Mouse (Mus musculus) left cerebral cortex, postnatal 4 days (tissue): ENCODE data around the gene Neu1. TPM values are rescaled to one million over a fixed set of nuclear protein-coding genes. Genes with fewer than 3 reads are reported as not detected.
"Not testable (repeated sequence)": the region's sequence is repeated elsewhere in the genome, so short reads cannot be mapped to it uniquely, and the experiment has no call there.

Source experiments
- DNase-seq: peaks from one replicate; pipeline ENCODE4 v3.0.0-alpha.2; 2022
- intact Hi-C: fragments of 180-260 bp; cut with DNase I; formaldehyde crosslinking; loops from one replicate; pipeline ENCODE4 v1.15.1; 2025
- total RNA-seq, 2 experiments: library from RNA; stranded (reverse); gene quantifications; 2 replicates each; pipeline ENCODE4 v1.2.3; 2021

Gene Neu1
- total RNA-seq, 2 experiments from 2014 or later = 18.8 to 19.1 TPM

DNA sequence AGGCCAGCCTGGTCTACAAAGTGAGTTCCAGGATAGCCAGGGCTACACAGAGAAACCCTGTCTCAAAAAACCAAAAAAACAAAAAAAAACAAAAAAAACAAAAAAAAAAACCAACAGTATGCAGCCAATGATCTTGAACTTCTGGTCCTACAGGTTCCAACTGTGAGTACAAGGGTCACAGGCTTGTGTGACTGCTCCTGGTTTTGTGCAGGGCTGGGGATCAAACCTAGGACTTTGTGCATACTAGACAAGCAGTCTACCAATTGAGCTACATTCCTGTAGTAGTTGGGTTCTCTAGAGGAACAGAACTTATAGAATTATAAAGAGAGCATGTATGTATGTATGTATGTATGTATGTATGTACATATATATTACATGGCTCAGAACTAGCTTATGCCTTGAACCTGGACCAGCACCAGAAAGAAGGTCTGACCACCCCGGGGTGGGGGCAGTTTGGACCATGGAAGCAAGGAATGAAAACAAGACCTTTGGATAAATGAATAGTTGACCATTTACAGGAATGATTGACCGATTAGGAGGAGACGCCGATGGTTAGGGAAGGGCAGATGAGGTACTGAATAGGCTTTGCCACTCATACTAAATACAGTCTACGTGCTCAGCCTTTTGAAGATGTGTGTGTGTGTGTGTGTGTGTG lies 15.6 kb downstream of the Neu1 start:
- DNase-seq = no peak
- intact Hi-C loops = no loop called here

DNA sequence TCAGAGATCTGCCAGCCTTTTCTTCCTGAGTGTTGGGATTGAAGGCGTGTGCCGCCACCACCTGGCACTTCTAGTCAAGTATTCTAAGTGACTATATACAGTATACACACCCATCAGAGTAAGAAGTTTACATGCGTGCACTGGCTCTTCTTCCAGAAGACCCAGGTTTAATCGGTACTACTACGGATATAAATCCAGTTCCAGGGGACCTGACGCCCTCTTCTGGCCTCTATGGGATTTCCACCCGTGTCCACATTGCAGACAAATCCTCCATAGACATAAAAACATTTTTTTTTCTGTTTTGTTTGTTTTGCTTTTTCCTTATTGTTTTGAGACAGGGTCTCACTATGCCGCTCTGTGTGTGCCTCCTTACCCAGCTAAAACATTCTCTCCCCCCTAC lies 16.6 kb downstream of the Neu1 start:
- intact Hi-C loops = no loop called here
- DNase-seq = no peak

DNA sequence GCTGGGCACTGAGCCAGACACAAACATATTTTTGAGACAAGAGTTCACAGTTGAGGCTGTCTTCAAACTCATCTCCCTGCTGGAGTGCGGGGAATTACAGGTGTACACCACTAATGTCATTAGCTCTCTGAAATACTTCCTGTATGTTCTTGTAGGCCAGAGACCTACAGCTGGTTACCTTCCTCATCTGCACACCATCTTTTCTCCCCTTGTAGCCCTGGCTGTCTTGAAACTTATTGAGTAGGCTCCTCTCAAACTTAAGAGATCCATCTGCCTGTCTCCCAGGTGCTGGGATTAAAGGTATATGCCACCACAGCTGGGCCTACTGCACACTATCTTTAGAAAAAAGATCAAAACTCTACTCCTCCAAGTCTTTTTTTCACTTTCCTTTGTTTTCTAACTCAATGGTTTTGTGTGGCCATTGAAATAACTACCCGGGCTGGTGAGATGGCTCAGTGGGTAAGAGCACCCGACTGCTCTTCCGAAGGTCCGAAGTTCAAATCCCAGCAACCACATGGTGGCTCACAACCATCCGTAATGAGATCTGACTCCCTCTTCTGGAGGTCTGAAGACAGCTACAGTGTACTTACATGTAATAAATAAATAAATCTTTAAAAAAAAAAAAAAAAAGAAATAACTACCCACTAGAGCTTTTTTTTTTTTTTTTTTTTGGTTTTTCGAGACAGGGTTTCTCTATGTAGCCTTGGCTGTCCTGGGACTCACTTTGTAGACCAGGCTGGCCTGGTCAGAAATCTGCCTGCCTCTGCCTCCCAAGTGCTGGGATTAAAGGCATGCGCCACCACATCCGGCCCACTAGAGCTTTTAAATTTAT lies 17.9 kb downstream of the Neu1 start:
- DNase-seq, intact Hi-C loops: not testable (repeated sequence)

DNA sequence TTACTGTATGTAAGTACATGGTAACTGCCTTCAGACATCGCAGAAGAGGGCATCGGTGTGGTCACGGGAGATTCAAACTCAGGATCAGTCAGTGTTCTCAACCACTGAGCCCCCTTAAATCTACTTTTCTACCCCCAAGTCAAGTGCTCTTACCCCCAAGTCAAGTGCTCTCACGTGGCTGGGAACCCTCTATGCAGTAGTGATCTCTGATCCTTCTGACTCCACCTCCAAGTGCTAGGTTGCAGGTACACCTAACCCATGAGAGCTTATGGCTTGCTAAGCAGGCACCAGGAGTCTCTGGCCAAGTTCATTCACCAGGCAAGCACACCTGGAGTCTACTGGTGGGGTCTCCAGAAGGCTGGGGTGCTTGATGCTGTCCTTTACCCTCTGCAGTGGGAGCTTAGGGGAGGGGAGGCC lies 18.5 kb downstream of the Neu1 start:
- intact Hi-C loops = no loop called here
- no peak for DNase-seq

DNA sequence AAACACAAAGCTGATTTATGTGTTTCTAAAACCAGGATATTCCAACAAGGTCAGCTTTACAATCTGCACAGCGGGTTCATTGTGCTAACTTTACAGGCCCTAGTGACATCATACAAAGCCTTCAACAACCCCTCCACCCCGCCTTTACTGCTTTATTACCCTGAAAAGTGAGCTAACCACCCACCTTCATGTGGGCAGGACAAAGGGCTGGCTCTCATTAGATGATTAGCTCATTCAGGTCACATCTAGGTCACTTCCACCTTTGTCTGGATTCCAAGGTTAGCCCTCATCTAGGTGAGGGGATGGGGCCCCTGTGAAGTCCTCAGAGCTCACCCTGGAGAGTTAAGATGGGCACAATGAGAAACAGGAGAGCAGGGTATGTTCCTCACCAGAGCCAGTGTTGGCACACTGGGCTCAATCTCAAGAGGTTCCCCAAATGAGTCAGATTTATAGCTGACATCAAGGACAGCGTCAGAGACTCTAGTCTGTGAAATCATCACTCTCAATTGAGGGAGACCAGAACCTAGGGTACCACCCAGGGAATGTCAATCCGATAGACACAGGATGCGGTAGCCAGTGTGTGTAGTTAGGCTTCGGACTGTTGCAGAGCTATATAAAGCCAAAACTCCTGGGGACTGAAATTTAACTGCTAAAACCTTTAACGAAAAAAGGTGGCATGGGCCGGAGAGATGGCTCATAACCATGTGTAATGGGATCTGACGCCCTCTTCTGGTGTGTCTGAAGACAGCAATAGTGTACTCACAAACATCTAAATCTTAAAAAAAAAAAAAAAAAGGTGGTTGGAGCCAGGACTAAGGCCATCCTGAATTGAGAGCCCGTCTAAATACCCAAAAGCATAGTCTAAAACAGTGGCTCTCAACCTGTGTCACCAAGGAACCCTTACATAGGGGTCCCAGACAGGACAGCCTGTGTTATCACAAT lies 19.7 kb downstream of the Neu1 start:
- intact Hi-C loops = no loop called here
- no peak for DNase-seq

DNA sequence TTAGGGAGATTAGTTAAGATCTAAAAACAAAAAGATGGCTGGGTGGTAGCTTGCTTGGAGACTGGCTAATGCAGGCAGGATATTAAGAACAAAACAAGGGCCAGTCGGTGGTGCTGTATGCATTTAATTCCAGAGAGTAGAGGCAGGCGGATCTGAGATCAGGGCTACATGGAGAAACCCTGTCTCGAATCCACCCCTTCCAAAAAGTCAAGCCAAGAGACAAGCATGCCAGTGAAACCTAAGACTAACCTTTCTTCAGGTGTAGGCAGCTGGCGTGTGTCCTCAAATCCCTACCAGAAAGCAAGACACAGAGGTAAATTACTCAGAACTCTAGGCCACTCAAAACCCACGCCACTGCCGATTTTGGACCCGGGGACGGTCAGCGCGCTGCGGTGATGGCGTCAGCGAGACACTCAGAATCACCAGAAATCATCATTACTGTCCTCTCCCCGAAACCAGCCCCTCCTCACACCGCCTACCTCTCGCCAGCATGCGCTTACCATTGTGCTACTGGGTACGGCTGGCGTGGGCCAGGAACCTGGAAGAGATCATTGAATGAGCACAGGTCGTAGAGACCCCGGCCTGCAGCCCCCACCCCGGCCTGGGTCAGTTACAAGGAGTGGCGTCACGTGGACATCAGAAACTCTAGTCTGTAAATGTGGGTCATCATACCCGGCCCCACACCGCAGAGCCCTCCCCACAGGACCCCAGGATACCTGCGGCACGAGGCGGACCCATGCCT lies 20.8 kb downstream of the Neu1 start:
- intact Hi-C loops = no loop called here
- DNase-seq = no peak

DNA sequence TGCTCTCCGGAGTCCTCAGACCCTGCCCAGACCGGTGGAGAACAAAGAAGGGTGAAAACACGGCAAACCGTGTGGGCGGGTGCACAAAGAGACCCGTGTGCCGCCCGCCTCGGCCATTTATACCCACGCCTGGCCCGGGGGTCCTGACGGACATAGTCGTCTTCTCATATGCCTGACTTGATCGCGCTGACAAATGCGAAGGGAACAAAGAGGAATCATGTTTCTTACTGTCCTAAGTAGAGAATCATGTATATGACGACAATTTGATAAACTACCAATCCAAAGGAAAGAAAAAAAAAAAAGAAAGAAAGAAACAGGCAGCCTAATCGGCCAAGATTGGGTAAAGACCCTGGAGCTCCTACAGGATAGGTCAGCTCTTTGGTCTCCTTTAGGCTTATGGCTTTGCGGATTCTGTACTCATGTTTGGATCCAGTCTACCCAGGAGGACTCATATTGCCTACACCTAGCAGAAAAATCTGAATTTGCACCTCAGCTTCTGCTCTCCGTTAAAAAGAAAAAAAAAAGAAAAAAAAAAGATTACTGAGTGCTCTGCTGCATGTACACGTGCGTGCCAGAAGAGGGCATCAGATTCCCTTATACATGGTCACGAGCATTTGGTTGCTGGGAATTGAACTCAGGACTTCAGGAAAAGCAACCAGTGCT lies 21.5 kb downstream of the Neu1 start:
- peak; percentile 86 for DNase-seq
- intact Hi-C loops = no loop called here

DNA sequence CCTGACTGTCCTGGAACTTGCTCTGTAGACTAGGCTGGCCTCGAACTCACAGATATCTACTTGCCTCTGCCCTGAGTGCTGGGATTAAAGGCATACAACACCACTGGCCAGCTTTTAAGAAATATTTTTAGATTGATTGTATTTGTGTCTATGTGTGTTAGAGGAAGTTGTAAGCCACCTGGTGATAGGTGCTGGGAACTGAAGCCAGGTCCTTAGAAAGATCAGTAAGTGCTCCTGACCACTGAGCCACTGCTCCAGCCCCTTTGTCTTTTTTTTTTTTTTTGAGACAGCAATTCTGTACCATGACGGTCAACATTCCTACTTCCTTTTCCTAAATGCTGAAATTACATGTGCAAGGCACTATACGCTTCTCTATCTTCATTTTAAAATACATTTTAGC lies 22.2 kb downstream of the Neu1 start:
- DNase-seq = no peak
- intact Hi-C loops = no loop called here

DNA sequence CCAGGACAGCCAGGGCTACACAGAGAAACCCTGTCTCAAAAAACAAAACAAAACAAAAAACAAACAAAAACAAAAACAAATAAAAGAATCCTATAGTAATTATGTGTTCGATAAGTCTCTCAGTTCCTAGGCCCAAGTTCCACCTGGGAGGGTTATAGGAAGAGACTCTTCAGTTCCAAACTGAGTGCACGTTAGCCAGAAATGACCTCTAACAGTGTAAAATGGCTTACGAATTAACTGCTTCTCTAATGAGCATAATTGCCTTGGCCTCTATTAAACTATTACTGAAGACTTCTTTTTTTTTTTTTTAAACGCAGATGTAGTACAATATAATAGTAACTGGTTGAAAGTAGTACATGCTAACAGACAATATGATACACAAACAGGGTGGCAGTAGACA lies 22.9 kb downstream of the Neu1 start:
- intact Hi-C loops = no loop called here
- no peak for DNase-seq

DNA sequence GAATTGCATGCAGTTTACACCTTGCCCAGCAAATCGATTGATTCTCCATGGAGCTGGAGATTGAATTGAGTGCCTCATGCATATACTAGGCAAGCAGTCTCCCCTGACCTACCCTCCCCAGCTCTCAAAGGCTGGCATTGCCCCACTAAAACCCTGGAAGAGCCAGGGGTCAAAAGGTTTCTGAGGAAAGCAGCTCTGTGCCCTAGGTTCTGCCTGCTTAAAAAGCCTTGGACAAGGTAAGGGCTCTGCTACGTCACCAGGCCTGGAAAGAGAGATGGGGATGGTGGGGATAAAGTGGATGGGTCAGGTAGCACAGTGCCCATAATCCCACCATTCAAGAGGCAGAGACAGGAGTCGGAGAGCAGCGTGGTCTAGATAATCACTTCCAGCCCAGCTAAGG lies 23.8 kb downstream of the Neu1 start:
- intact Hi-C loops = no loop called here
- DNase-seq = no peak

DNA sequence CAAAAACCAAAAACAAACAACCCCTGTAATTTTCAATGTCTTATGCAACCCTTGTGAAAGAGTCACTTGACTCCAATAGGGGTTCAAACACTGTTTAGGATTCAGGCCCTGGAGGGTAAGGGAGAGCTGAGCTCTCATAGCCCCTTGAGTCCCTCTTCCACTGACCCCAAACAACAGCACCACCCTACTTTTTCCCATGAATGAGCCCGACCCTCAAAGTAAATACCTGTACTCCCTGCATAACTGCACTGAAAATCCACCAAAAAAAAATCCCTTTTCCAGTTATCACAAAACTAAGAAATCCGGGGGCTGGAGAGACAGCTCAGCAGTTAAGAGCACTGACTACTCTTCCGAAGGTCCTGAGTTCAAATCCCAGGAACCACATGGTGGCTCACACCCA lies 24.8 kb downstream of the Neu1 start:
- no peak for DNase-seq
- intact Hi-C loops = no loop called here

DNA sequence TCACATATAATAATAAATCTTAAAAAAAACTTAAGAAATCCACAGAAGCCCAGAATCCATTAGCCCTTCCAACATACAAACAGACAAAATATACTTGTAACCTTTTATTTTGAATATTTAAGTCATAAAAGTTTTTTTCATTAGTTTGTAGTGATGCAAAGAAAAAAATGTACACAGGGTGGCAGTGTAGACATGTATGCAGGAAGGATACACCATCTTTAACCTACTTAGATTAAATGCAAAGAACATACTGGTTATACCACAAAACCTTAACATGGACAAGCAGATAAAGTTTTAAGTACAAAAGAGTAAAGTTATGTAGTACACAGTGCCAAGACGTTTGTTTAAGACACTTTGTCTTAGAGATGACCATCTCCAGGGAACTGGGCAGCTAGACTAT lies 25.3 kb downstream of the Neu1 start:
- intact Hi-C loops = no loop called here
- DNase-seq = no peak

DNA sequence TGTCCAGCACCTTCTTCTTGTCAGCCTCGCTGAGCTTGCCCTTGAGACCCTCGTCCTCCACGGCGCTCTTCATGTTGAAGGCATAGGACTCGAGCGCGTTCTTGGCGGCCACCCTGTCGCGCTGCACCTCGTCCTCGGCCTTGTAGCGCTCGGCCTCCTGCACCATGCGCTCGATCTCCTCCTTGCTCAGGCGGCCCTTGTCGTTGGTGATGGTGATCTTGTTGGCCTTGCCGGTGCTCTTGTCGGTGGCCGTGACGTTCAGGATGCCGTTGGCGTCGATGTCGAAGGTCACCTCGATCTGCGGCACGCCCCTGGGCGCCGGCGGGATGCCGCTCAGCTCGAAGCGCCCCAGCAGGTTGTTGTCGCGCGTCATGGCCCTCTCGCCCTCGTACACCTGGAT lies 26.2 kb downstream of the Neu1 start:
- intact Hi-C loops, DNase-seq: not testable (repeated sequence)

DNA sequence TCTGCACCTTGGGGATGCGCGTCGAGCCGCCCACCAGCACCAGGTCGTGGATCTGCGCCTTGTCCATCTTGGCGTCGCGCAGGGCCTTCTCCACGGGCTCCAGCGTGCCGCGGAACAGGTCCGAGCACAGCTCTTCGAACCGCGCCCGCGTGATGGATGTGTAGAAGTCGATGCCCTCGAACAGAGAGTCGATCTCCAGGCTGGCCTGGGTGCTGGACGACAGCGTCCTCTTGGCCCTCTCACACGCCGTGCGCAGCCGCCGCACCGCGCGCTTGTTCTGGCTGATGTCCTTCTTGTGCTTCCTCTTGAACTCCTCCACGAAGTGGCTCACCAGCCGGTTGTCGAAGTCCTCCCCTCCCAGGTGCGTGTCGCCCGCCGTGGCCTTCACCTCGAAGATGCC lies 26.9 kb downstream of the Neu1 start:
- intact Hi-C loops, DNase-seq: not testable (repeated sequence)

DNA sequence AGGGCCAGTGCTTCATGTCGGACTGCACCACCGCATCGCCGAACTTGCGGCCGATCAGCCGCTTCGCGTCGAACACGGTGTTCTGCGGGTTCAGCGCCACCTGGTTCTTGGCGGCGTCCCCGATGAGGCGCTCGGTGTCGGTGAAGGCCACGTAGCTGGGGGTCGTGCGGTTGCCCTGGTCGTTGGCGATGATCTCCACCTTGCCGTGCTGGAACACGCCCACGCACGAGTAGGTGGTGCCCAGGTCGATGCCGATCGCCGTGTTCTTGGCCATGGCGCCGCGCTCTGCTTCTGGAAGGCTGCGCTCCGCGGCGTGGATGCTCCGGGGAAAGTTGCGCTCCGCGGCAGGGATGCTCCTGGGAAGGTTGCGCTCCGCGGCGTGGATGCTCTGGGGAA lies 27.7 kb downstream of the Neu1 start:
- intact Hi-C loops, DNase-seq: not testable (repeated sequence)

DNA sequence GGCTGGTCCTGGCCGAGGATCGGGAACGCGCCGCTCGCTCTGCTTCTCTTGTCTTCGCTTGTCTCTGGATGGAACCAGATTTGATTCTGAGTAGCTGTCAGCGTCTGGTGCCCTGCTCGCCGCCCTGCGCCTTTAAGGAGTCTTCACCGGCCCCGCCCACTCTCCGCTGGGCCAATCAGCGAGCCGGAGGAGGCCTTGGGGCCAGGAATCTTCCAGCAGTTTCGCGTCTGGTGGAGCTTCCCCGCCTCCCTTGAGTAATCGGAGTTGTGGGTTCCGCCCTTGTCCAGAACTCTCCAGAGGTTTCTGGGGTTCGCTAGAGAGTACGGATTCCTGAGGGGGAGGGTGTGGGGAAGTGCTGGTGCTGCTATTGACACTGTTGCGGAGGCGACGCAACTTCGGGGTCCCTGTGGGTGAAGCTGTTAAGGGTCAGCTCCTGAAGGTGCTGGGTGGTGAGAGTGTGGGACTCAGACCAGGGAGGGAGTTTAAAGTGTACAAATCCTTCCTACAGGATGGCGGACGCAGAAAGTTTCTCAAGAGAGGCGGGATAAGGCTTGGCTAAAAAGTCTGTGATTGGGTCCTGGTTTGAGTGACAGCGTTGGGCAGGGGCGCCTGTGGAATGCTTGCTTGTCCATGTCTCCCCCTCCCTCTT lies 28.2 kb downstream of the Neu1 start, which contains the start of gene Hspa1b:
Gene Hspa1b (minus strand): TSS at position 109 of the 649 bp plus-strand sequence.
- peak; percentile 69 for DNase-seq
- intact Hi-C loops = not testable (repeated sequence)

DNA sequence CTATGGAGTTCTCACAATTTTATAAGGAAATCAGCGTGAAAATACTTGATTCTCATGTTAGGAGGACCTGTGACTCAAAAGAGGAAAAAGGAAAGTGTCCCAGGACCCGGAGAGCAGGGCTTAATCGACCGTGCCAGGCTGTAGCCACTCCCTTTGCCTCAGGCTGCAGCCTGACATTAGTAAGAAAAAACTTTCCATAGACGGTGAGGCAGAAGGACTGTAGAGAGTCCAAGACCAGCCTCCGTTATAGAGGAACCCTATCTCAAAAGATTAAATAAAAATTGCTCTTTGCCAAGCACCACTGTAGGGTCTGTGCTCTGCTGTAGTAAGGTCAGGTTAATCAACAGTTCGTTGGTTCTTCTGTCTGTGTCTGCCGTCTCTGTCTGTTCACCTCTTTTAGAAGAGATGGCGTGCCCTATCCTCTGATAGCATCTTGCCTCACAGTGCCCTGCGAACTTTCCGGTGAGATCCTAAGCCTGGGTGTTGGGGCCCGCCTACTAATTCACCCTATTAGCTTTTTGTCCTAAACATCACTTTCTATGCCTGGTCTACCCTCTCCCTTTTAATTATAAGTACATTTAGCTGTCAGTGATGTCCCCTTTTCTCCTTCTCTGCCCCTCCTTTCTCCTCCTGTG lies 28.9 kb downstream of the Neu1 start:
- DNase-seq = no peak
- intact Hi-C loops = no loop called here

DNA sequence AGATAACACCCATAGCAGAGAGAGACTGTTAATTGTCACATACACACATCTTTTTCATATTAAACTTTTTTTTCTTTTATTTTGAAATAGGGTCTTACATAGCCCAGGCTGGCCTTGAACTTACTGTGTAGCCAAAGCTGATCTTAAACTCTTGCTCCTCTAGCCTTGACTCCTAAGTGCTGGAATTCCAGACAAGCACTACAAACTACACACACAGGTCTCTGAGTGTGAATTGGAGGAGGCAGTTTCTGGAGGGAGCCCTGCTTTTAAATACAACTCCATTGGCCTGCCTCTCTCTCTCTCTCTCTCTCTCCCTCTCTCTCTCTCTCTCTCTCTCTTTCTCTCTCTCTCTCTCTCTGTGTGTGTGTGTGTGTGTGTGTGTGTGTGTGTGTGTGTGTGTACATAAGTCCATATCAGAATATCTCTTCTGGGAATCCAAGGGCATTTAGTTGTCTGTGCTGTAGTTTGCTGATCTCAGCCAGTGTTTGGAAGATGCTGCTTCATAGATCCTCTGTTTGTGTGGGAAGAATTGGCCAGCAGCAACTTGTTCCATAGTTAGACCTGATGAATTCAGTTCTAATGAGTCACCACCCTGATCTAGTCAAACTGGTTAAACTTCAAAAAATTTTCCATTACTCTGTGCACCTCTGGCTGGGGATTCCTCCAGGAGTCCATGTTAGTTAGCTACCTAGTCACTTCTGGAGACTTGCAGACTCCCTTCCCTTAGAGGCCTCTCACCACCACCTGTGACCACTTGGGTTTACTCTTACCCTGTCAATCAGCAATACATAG lies 29.8 kb downstream of the Neu1 start:
- intact Hi-C loops = no loop called here
- no peak for DNase-seq
